Mouse (Mus musculus) neutrophil, adult 59 days (primary cell): Measurements from ENCODE around the gene Sp2. TPM values are rescaled to one million over a fixed set of nuclear protein-coding genes. Genes with fewer than 3 reads are reported as not detected.

Experiments
- total RNA-seq, 2 experiments: library from RNA; stranded (reverse); gene quantifications; 1 replicate in 1 of 2; 2 replicates in 1 of 2; pipeline ENCODE4 v1.2.4; 2023

Gene Sp2
- 10 to 100 TPM; 31.3 to 40.5 TPM for total RNA-seq

DNA sequence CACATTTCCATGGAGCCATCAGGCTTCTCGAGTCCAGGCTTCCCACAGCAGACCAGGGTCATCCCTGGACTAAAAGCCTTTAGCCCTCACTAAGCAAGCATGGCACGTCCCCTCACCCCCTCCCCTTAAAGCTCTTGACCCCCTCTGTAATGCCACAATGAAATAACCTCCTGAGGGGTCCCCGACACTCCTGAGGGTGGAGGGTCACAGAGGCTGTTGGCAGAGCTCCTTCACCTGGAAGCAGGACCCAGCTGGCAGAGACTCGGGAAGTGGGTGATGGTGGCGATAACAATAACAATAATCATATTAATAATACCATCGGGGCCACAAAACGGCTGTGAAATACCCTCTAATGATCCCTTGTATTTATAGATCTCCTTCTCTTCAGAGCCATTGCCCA, at the start of gene Sp2:
Gene Sp2 (minus strand): TSS at position 101 of the 400 bp plus-strand sequence.

DNA sequence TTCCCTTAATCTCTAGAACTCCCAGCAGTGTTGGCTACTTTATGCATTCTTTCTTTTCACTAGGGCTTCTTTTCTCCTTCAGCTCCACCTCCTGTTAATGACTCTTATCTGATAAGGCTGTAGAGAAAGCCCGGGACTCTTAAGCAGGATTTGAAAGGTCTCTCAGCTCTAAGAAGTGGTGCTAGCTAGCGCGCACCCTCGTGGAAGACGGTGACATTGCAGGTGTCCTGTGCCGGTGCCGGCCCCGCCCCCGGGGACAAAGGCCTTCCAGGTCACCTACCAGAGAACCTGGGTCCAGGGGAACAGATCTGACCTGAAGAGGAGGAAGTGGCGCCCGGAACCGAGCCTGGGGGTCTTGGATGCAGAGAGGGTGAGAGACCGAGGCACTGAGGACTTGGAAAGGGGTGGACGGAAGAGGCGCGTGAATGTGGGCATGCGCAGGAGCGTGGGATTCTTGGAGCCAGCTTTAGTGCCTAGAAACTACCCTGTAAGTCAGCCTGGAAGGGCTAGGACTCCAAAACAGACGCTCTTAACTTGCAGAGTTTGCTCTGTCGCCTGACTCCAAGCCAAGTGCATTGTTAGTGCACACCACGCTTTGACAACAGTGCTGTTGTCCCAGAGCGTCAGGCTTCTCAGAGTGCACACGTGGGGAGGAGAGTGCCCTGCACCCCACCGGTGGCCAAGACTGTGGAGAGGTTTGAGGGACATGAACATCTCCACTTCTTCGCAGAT, 47.1 kb upstream of the Sp2 start, which contains the start of gene Scrn2:
Gene Scrn2 (plus strand): TSS at position 253 of the 732 bp plus-strand sequence.

DNA sequence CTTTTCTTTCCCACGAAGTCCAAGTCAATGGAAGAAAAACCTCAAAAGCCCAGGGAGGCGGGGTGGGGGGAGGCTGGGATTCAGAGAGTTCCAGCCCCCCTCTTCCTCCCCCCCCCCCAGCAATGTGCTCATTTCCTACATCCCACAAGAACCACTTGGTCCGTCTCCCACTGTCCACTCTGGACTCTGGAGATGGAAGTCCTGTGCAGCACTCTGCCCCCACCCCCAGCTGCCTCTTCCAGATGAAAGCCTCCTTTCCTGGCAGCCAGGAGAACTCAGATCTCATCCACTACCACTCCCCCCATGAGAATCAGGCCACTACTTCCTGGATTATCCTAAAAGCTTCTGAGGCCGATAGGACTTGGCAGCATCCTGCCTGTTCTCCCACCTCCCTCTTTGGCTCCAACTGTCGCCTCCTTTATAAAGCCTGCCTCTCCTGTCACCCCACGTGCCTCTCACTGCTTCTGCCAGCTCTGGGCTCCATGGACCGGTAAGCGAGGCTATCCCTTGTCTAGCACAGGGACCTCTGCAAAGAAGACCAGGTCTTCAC, 30.4 kb upstream of the Sp2 start, which contains the start of gene Sp6:
Gene Sp6 (plus strand): TSS at position 274 of the 550 bp plus-strand sequence.

DNA sequence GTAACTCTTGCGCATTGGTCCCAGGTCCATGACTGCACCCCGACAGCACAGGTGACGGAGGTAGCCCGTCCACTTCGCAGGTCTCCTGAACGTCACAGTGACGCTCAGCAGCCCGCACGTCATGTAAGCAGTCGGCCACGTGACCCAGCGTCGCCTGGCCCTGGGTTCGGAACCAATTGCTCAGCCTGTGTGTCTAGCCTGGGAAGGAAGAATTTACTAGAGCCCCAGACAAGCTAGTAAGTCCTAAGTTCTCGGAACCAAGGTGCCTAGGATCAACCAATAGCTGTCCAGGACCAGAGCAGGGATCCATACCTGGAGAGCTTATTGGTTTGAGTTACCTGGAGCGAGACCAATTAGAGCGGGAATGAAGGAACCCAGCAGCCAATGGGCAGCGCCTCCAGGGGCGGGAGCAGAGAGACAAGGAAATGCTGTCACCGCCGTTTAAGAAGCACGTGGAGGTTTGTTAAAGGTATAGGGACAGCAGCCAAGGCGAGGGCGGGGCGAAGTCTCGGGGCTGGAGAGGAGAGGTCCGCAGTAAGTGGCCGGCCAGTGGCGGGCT, 38.9 kb downstream of the Sp2 start, which contains the start of gene Pnpo:
Gene Pnpo (minus strand): TSS at position 241 of the 559 bp plus-strand sequence.

DNA sequence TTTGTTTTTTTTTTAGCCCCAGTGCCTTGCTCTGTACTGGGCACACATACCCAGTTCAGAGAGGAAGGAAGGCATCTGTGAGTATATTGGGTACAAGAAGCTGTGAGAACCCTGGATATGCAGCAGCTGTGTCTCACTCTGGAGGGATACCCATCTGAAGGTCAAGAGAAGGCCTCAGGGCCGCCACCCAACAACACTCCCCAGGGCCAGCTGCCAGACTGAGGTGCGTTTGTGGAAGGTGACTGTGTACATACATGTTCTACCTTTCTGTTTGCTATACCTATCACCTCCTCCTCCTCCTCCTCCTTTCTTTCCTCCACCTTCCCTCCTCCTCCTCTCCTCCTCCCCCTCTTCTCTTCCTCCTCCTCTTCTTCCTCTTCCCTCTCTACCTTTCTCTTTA, 54.7 kb downstream of the Sp2 start, which contains the start of gene Prr15l:
Gene Prr15l (plus strand): TSS at position 17 of the 400 bp plus-strand sequence.

DNA sequence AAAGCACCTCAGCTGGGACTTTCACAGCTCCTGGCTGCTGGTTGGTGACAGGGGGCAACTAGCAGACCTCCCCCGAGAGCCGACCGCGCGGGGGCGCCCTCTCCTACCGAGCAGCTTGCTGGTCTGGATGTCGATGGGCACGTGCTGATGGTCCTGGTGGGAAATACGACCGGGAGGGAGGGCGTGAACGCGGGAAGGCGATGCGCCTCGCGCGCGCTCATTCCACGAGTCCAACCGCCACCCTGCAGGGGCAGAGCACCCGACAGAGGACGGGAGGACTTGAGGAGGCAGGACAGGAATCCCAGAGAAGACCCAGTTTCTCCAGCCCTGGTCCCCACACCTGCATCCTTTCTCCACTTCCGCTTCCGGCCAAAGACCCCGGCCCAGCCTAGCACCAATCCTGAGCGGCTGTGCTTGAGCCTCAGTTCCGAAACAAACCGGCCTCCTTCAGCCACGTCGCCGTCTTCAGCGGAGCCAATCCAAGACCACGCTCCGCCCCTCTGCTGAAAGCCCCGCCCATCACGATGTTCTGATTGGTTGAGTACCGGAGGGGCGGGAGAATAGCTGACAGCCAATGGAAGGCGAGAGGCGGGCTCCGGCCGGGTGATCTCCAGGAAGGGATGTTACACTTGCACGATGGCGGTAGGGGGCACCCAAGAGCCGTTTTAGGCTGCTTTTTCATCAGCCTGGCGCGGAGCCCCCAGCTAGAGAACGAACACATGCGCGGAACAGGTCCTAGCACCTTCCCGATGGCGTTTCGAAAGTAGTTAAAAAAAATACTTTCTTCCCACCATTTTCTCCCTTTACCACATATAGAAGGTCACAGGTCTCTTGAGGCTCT, 66.5 kb downstream of the Sp2 start, which contains the start of gene Cdk5rap3:
Gene Cdk5rap3 (minus strand): TSS at position 453 of the 841 bp plus-strand sequence.

Other genes starting within 250 kb of the Sp2 start
- gene Snx11, start 205.4 kb downstream of the Sp2 start, total RNA-seq = 10 to 100 TPM; 41.1 to 48.5 TPM
- gene Cbx1, start 193.8 kb downstream of the Sp2 start, total RNA-seq = 10 to 100 TPM; 30.5 to 33.8 TPM
- 10 to 100 TPM; 38.8 to 48.5 TPM for gene Nfe2l1, start 153.0 kb downstream of the Sp2 start, total RNA-seq
- gene Copz2, start 133.1 kb downstream of the Sp2 start, total RNA-seq = under 1 TPM; 0.49 to 0.91 TPM
- 10 to 100 TPM; 33.4 to 50.9 TPM for gene Cdk5rap3, start 66.5 kb downstream of the Sp2 start, total RNA-seq
- gene Prr15l, start 54.9 kb downstream of the Sp2 start, total RNA-seq = under 1 TPM in 1 of 2 experiments, not detected in 1; 0.24 TPM
- 10 to 100 TPM; 13.4 to 15.7 TPM for gene Pnpo, start 39.0 kb downstream of the Sp2 start, total RNA-seq
- gene Sp6, start 30.4 kb upstream of the Sp2 start, total RNA-seq = not detected
- 1 to 10 TPM; 1.9 to 2.3 TPM for gene Scrn2, start 47.0 kb upstream of the Sp2 start, total RNA-seq
- under 1 TPM; 0.27 to 0.57 TPM for gene Lrrc46, start 58.4 kb upstream of the Sp2 start, total RNA-seq
- gene Mrpl10, start 58.6 kb upstream of the Sp2 start, total RNA-seq = 10 to 100 TPM; 39.9 to 44.8 TPM
- gene Osbpl7, start 67.7 kb upstream of the Sp2 start, total RNA-seq = 10 to 100 TPM; 20.9 to 21.4 TPM
- gene Tbx21, start 132.4 kb upstream of the Sp2 start, total RNA-seq = under 1 TPM in 1 of 2 experiments, not detected in 1; 0.13 TPM
- 10 to 100 TPM; 34.7 to 51.1 TPM for gene Tbkbp1, start 168.5 kb upstream of the Sp2 start, total RNA-seq
- 100 to 1,000 TPM in 1 of 2 experiments, 10 to 100 TPM in 1; 95.5 to 111 TPM for gene Kpnb1, start 204.9 kb upstream of the Sp2 start, total RNA-seq